Mouse (Mus musculus) C2C12 (cell line): ENCODE results near the gene 4931406P16Rik. TPM values are rescaled to one million over a fixed set of nuclear protein-coding genes. Genes with fewer than 3 reads are reported as not detected.
A peak's percentile ranks its signal among the peaks of the same experiment; 100 is the strongest.

Source experiments
- H3K27me3 ChIP-seq: one replicate; pipeline ENCODE4 v1.6.1; 2011; ENCODE audit not compliant: control insufficient read depth, insufficient read depth, insufficient read length
- H3K36me3 ChIP-seq: one replicate; pipeline ENCODE4 v1.6.1; 2011; ENCODE audit not compliant: control insufficient read depth, insufficient read depth
- H3K4me3 ChIP-seq: one replicate; pipeline ENCODE4 v1.5.1; 2011; ENCODE audit warnings: mild to moderate bottlenecking, control low read depth; ENCODE audit not compliant: poor library complexity, insufficient read depth, severe bottlenecking
- H3K79me2 ChIP-seq: one replicate; pipeline ENCODE4 v1.6.1; 2011; ENCODE audit not compliant: control insufficient read depth, insufficient read depth
- H3K79me3 ChIP-seq: one replicate; pipeline ENCODE4 v1.6.1; 2011; ENCODE audit warnings: low read depth, control low read depth
- H3ac ChIP-seq: one replicate; pipeline ENCODE3; 2011; ENCODE audit warnings: low read depth; ENCODE audit not compliant: control insufficient read depth, insufficient read length
- CEBPB ChIP-seq: IDR thresholded peaks from one replicate; pipeline ENCODE4 v1.6.1; 2011; ENCODE audit warnings: low read depth, mild to moderate bottlenecking, control low read depth, moderate library complexity
- CTCF ChIP-seq: IDR thresholded peaks from one replicate; pipeline ENCODE4 v1.5.1; 2011; ENCODE audit not compliant: control insufficient read depth, insufficient read depth, insufficient read length
- FOSL1 ChIP-seq: IDR thresholded peaks from one replicate; pipeline ENCODE4 v1.8.0; 2011; ENCODE audit warnings: mild to moderate bottlenecking, low read length; ENCODE audit not compliant: poor library complexity, insufficient read depth, severe bottlenecking
- MAX ChIP-seq: IDR thresholded peaks from one replicate; pipeline ENCODE4 v1.6.1; 2011; ENCODE audit warnings: mild to moderate bottlenecking, control low read depth
- MYOD1 ChIP-seq: IDR thresholded peaks from one replicate; pipeline ENCODE4 v1.6.1; 2011; ENCODE audit warnings: low read depth; ENCODE audit not compliant: control insufficient read depth, insufficient read length
- MYOG ChIP-seq: IDR thresholded peaks from one replicate; pipeline ENCODE4 v1.6.1; 2011; ENCODE audit not compliant: control insufficient read depth, insufficient read length; ENCODE audit errors: extremely low read depth
- USF1 ChIP-seq: IDR thresholded peaks from one replicate; pipeline ENCODE4 v1.6.1; 2011; ENCODE audit warnings: low read depth, mild to moderate bottlenecking, control low read depth, moderate library complexity
- polyA plus RNA-seq: library from polyadenylated mRNA; unstranded; fragments of >200 nt; fragmentation: generic; extraction: Trizol; gene quantifications from one replicate; pipeline ENCODE4 v1.2.1, GENCODE M21; 2012; ENCODE audit warnings: missing spikeins

4931406P16Rik gene
- polyA plus RNA-seq, 1 experiment = 13.2 TPM

DNA sequence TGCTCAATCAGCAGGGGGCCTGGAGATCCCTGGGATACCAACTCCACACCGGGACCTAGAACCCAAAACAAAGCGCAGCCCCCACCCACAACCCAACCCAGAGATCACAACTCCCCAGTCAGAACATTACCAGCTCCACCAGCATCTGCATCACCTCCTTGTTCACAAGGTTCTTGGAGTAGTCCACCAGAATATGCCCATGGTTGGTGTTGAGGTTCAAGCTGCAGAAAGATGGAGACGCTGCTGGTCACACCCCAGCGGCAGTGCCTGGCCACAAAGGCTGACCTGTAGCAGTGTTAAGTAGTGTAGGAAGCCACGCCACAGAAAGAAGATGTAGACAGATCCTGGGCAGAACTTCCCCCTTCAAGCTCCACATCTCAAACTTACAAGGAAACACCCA is 84.2 kb downstream of the 4931406P16Rik start:
- H3K27me3 ChIP-seq = no peaks in the 10 kb centered on the region
- H3K79me3 ChIP-seq = peaks cover 31% of the 10 kb centered on the region
- peak overlapping the region; percentile 61 for H3ac ChIP-seq
- peaks cover 57% of the 10 kb centered on the region for H3K79me2 ChIP-seq
- no peak for TF ChIP-seq FOSL1
- TF ChIP-seq USF1 = no peak
- TF ChIP-seq CEBPB = no peak
- no peak for TF ChIP-seq MAX
- TF ChIP-seq CTCF = no peak
- peaks cover 45% of the 10 kb centered on the region for H3K36me3 ChIP-seq
- peak overlapping the region; percentile 50 for H3K4me3 ChIP-seq

DNA sequence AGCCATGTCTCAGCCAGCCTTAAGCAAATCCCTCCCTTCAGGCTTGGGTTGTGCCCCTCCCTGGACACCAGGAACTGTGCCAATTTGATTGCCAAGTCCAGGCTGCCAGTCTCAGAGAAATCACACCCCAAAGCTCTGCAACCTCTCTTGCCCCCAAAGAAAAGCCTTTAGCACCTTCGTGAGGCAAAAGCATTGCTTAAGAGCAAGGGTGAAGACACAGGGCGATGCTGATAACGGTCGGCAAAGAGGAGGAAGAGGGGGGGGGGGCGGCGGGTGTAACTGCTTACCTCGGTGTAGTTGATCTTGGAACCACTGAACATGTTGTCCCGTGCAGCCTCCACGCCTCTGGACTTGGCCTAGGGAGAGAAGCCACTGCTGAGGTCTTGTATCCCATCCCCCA is 84.7 kb downstream of the 4931406P16Rik start:
- TF ChIP-seq CEBPB (no peak), MYOG (no peak), CTCF (no peak), MYOD1 (no peak), USF1 (no peak), FOSL1 (no peak)
- Histone ChIP-seq H3ac (peak overlapping the region; percentile 41), H3K36me3 (peaks cover 51% of the 10 kb centered on the region), H3K4me3 (peak overlapping the region; percentile 50), H3K79me3 (peaks cover 34% of the 10 kb centered on the region), H3K27me3 (no peaks in the 10 kb centered on the region), H3K79me2 (peaks cover 63% of the 10 kb centered on the region)

DNA sequence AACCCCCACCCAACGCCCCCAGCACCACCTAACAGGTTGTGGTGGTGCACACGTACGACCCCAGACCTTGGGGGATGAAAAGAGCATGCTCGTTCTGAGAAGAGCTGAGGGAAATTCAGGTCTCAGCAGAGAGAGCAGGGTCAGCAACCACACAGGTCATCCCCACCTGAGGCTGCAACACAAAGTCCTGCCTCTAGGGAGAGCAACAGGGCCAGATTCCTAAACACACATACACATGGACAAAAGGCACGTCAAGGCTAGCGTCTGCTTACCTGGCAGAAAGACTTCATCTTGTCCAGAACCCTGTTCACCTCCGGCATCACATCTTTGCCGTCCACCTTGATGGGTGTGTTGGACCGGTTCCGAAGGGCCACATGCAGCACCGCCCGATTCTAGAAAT is 86.5 kb downstream of the 4931406P16Rik start:
- Histone ChIP-seq H3K36me3 (peaks cover 66% of the 10 kb centered on the region), H3K79me2 (peaks cover 76% of the 10 kb centered on the region), H3K79me3 (peaks cover 39% of the 10 kb centered on the region), H3ac (no peak overlapping the region), H3K27me3 (no peaks in the 10 kb centered on the region), H3K4me3 (no peak overlapping the region)
- no peak for TF ChIP-seq CTCF
- TF ChIP-seq USF1 = no peak
- TF ChIP-seq FOSL1 = no peak
- TF ChIP-seq MAX = no peak
- TF ChIP-seq CEBPB = no peak
- no peak for TF ChIP-seq MYOD1
- TF ChIP-seq MYOG = no peak

DNA sequence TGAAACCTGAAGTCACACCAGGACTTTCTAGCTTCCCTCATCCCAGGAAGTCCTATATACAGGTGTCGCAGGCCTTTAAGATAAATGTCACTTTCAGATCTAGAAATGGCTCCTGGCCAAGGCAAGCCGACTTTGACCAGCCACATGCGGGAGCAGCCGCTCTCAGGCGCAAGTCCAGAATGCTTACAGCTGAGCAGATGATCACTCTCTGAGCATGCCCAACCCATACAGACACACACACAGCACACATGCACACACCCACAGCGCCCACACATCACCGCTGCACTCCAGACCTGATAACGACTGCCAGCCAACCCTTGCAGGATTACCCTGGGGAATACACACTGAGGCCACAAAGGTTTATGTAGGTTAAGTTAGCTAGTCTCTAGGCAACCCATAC is 87.3 kb downstream of the 4931406P16Rik start:
- peaks cover 76% of the 10 kb centered on the region for H3K79me2 ChIP-seq
- peaks cover 72% of the 10 kb centered on the region for H3K36me3 ChIP-seq
- H3K27me3 ChIP-seq = no peaks in the 10 kb centered on the region
- no peak overlapping the region for H3K4me3 ChIP-seq
- no peak overlapping the region for H3ac ChIP-seq
- H3K79me3 ChIP-seq = peaks cover 39% of the 10 kb centered on the region
- no peak for TF ChIP-seq USF1
- no peak for TF ChIP-seq MYOD1
- TF ChIP-seq MAX = no peak
- no peak for TF ChIP-seq MYOG
- no peak for TF ChIP-seq CEBPB
- no peak for TF ChIP-seq FOSL1
- no peak for TF ChIP-seq CTCF

DNA sequence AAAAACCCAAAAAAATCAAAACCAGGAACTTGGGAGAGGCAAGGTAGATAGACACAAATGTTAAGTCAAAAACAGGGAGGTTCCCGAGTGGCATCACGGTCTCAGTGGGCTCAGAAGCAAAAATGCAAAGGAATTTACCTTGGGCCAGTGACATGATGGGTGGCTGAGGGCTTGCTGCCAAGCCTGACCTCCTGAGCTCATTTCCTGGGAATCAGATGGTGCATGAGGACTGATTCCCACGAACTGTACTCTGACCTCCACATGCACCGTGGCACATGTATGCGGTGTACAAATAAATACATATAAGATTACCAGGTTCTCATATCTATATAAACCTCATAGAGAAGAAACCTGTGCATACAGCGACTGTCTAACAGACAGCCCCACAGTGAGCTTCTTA is 89.0 kb downstream of the 4931406P16Rik start:
- H3K36me3 ChIP-seq = peaks cover 87% of the 10 kb centered on the region
- peaks cover 39% of the 10 kb centered on the region for H3K79me3 ChIP-seq
- peaks cover 67% of the 10 kb centered on the region for H3K79me2 ChIP-seq
- H3K27me3 ChIP-seq = no peaks in the 10 kb centered on the region
- H3K4me3 ChIP-seq = no peak overlapping the region
- TF ChIP-seq FOSL1 (no peak), MYOD1 (no peak), CTCF (no peak)
- H3ac ChIP-seq = no peak overlapping the region

DNA sequence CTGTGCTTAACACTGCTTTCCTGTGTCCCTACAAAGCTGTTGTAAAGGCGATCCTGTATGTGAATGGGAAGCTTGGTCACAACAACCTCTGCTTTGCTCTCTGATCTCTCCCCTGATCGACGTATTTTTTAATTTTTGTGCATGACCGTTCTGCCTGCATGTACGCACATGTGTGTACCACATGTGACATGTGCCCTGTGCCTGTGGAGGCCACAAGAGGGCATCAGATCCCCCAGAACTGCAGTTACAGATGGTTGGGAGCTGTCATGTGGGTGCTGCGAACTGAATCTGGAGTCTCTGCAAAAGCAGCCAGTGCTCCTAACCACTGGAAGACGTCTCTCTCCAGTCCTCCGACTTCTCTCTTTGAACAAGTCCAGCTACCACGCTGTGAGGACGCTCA is 91.0 kb downstream of the 4931406P16Rik start:
- peaks cover 21% of the 10 kb centered on the region for H3K79me3 ChIP-seq
- H3K27me3 ChIP-seq = no peaks in the 10 kb centered on the region
- H3K79me2 ChIP-seq = peaks cover 48% of the 10 kb centered on the region
- no peak overlapping the region for H3ac ChIP-seq
- no peak overlapping the region for H3K4me3 ChIP-seq
- TF ChIP-seq USF1 (no peak), FOSL1 (no peak), CTCF (no peak), MYOD1 (no peak), CEBPB (no peak)
- H3K36me3 ChIP-seq = peaks cover 89% of the 10 kb centered on the region
